Mouse (Mus musculus) hindbrain, embryonic 12.5 days (tissue): Measurements from ENCODE around the gene Farp2. TPM values are rescaled to one million over a fixed set of nuclear protein-coding genes. Genes with fewer than 3 reads are reported as not detected.
"Not testable (repeated sequence)": the region's sequence is repeated elsewhere in the genome, so short reads cannot be mapped to it uniquely, and the experiment has no call there.

Experiments used
- ATAC-seq: fragments of 200-750 bp; cut with Nextera tagmentation; 2 replicates; pipeline ENCODE4 v1.8.0; 2017; ENCODE audit warnings: moderate TSS enrichment; ENCODE audit not compliant: low FRiP score
- H3K27ac ChIP-seq: fragments of 300-500 bp; sonication (generic); 2 replicates; pipeline ENCODE4 v1.5.1; 2016; ENCODE audit warnings: mild to moderate bottlenecking
- H3K27me3 ChIP-seq: fragments of 300-500 bp; sonication (generic); 2 replicates; pipeline ENCODE4 v1.6.1; 2016; ENCODE audit warnings: mild to moderate bottlenecking
- H3K36me3 ChIP-seq: fragments of 300-500 bp; sonication (generic); 2 replicates; pipeline ENCODE4 v1.6.1; 2016; ENCODE audit warnings: mild to moderate bottlenecking
- H3K4me1 ChIP-seq: fragments of 300-500 bp; sonication (generic); 2 replicates; pipeline ENCODE4 v1.6.1; 2016
- H3K4me2 ChIP-seq: fragments of 300-500 bp; sonication (generic); replicated peaks from 2 replicates; pipeline ENCODE4 v1.6.1; 2016; ENCODE audit warnings: mild to moderate bottlenecking
- H3K4me3 ChIP-seq: fragments of 300-500 bp; sonication (generic); 2 replicates; pipeline ENCODE4 v1.5.1; 2016; ENCODE audit warnings: mild to moderate bottlenecking
- H3K9ac ChIP-seq: fragments of 300-500 bp; sonication (generic); 2 replicates; pipeline ENCODE4 v1.6.1; 2016; ENCODE audit warnings: mild to moderate bottlenecking, moderate library complexity
- H3K9me3 ChIP-seq: fragments of 300-500 bp; sonication (generic); replicated peaks from 2 replicates; pipeline ENCODE4 v1.6.1; 2016; ENCODE audit warnings: mild to moderate bottlenecking
- WGBS: fragments of 180-500 bp; shearing (Covaris S2); methylation state at CpG from one replicate; pipeline ENCODE4 v1.1.7; 2016; 5-methylcytosine and 5-hydroxymethylcytosine counted together
- polyA plus RNA-seq: library from polyadenylated mRNA; unstranded; fragments of >200 nt; fragmentation: Nextera tagmentation; extraction: Ambion mirVana; gene quantifications from 2 replicates; pipeline ENCODE4 v1.2.1, GENCODE M21; 2016

Gene Farp2
- polyA plus RNA-seq, 1 experiment from 2014 or later: 6.1 TPM

GRCm38 (mm10) chr1:93508576-93508975 lies 3.3 kb upstream of the Farp2 start:
- not testable (repeated sequence) for H3K9ac ChIP-seq, H3K27me3 ChIP-seq, ATAC-seq, H3K9me3 ChIP-seq, H3K27ac ChIP-seq, H3K4me3 ChIP-seq, H3K4me2 ChIP-seq
- WGBS: 53% methylated on average over 1 of the region's 1 CpGs
- Histone ChIP-seq H3K36me3 (peaks cover 32% of the 10 kb centered on the region), H3K4me1 (peaks cover 16% of the 10 kb centered on the region)

- no peaks in the 10 kb centered on the region for H3K27me3 ChIP-seq
- 0% methylated on average over 15 of the region's 15 CpGs for WGBS
These were observed 442 bp downstream of the Farp2 start for GRCm38 (mm10) chr1:93512351-93512690.

GRCm38 (mm10) chr1:93513221-93513620 lies 1.3 kb downstream of the Farp2 start:
- Histone ChIP-seq H3K27ac (no peak overlapping the region), H3K9ac (no peak overlapping the region), H3K4me3 (no peak overlapping the region), H3K27me3 (no peaks in the 10 kb centered on the region), H3K36me3 (peaks cover 4% of the 10 kb centered on the region), H3K9me3 (no peaks in the 10 kb centered on the region), H3K4me1 (peaks cover 18% of the 10 kb centered on the region), H3K4me2 (peak overlapping the region; percentile 81)
- ATAC-seq: no peak
- WGBS: 72% methylated on average over 14 of the region's 14 CpGs

More at GRCm38 (mm10) chr1:93512351-93512690, 442 bp downstream of the Farp2 start:
- Histone ChIP-seq H3K4me2 (peak overlapping the region; percentile 81), H3K36me3 (peaks cover 7% of the 10 kb centered on the region), H3K9ac (peak overlapping the region; percentile 78), H3K9me3 (no peaks in the 10 kb centered on the region), H3K27ac (peak overlapping the region; percentile 73; the same call in 1 of the 2 replicates), H3K4me1 (peaks cover 18% of the 10 kb centered on the region), H3K4me3 (peak overlapping the region; percentile 74)
- peak; percentile 73; the same call in 1 of the 2 replicates for ATAC-seq

GRCm38 (mm10) chr1:93521491-93521890 lies 9.6 kb downstream of the Farp2 start:
- H3K9ac ChIP-seq: no peak overlapping the region
- WGBS: 77% methylated on average over 2 of the region's 2 CpGs
- no peaks in the 10 kb centered on the region for H3K27me3 ChIP-seq
- no peak for ATAC-seq
- H3K4me3 ChIP-seq: no peak overlapping the region
- H3K9me3 ChIP-seq: no peaks in the 10 kb centered on the region
- no peak overlapping the region for H3K4me2 ChIP-seq
- H3K36me3 ChIP-seq: no peaks in the 10 kb centered on the region
- H3K4me1 ChIP-seq: no peaks in the 10 kb centered on the region
- no peak overlapping the region for H3K27ac ChIP-seq

GRCm38 (mm10) chr1:93522325-93522724 lies 10.4 kb downstream of the Farp2 start:
- no peak for ATAC-seq
- no peak overlapping the region for H3K4me3 ChIP-seq
- no peak overlapping the region for H3K27ac ChIP-seq
- no peaks in the 10 kb centered on the region for H3K27me3 ChIP-seq
- no peak overlapping the region for H3K9ac ChIP-seq
- H3K4me2 ChIP-seq: no peak overlapping the region
- H3K9me3 ChIP-seq: no peaks in the 10 kb centered on the region
- no peaks in the 10 kb centered on the region for H3K4me1 ChIP-seq
- 81% methylated on average over 1 of the region's 1 CpGs for WGBS
- no peaks in the 10 kb centered on the region for H3K36me3 ChIP-seq

- 0 out of 2 replicates have a peak, but pooled peaks cover 7% of the 10 kb centered on the region for H3K36me3 ChIP-seq
- 87% methylated on average over 6 of the region's 6 CpGs for WGBS
- H3K9ac ChIP-seq: no peak overlapping the region
- H3K4me3 ChIP-seq: no peak overlapping the region
- no peaks in the 10 kb centered on the region for H3K4me1 ChIP-seq
- H3K9me3 ChIP-seq: no peaks in the 10 kb centered on the region
- no peak for ATAC-seq
- H3K27ac ChIP-seq: no peak overlapping the region
- no peak overlapping the region for H3K4me2 ChIP-seq
- no peaks in the 10 kb centered on the region for H3K27me3 ChIP-seq
These were observed 17.9 kb downstream of the Farp2 start for GRCm38 (mm10) chr1:93529801-93530200.

- WGBS: 93% methylated on average over 6 of the region's 6 CpGs
- H3K4me1 ChIP-seq: no peaks in the 10 kb centered on the region
- ATAC-seq: no peak
- H3K9me3 ChIP-seq: no peaks in the 10 kb centered on the region
- no peak overlapping the region for H3K9ac ChIP-seq
- H3K27me3 ChIP-seq: no peaks in the 10 kb centered on the region
- H3K27ac ChIP-seq: no peak overlapping the region
- H3K4me2 ChIP-seq: no peak overlapping the region
- 0 out of 2 replicates have a peak, but pooled peaks cover 5% of the 10 kb centered on the region for H3K36me3 ChIP-seq
- no peak overlapping the region for H3K4me3 ChIP-seq
These were observed 25.3 kb downstream of the Farp2 start for GRCm38 (mm10) chr1:93537227-93537626.

- WGBS: 71% methylated on average over 2 of the region's 2 CpGs
- Histone ChIP-seq H3K4me1 (no peaks in the 10 kb centered on the region), H3K27ac (no peak overlapping the region), H3K9me3 (no peaks in the 10 kb centered on the region), H3K27me3 (no peaks in the 10 kb centered on the region), H3K4me2 (no peak overlapping the region), H3K9ac (no peak overlapping the region), H3K4me3 (no peak overlapping the region), H3K36me3 (no peaks in the 10 kb centered on the region)
- ATAC-seq: no peak
These were observed 31.3 kb downstream of the Farp2 start for GRCm38 (mm10) chr1:93543196-93543595.

- Histone ChIP-seq H3K4me1 (no peaks in the 10 kb centered on the region), H3K4me3 (no peak overlapping the region), H3K9me3 (no peaks in the 10 kb centered on the region), H3K27ac (no peak overlapping the region), H3K9ac (no peak overlapping the region), H3K27me3 (no peaks in the 10 kb centered on the region), H3K36me3 (no peaks in the 10 kb centered on the region), H3K4me2 (no peak overlapping the region)
- ATAC-seq: no peak
- WGBS: 94% methylated on average over 1 of the region's 1 CpGs
These were observed 35.4 kb downstream of the Farp2 start for GRCm38 (mm10) chr1:93547286-93547685.

GRCm38 (mm10) chr1:93551427-93551826 lies 39.5 kb downstream of the Farp2 start:
- WGBS: 82% methylated on average over 5 of the region's 5 CpGs

GRCm38 (mm10) chr1:93563224-93563623 lies 51.3 kb downstream of the Farp2 start:
- 83% methylated on average over 7 of the region's 7 CpGs for WGBS
- Histone ChIP-seq H3K4me2 (no peak overlapping the region), H3K4me3 (no peak overlapping the region), H3K4me1 (no peaks in the 10 kb centered on the region), H3K36me3 (no peaks in the 10 kb centered on the region), H3K9ac (no peak overlapping the region), H3K27ac (no peak overlapping the region), H3K27me3 (no peaks in the 10 kb centered on the region), H3K9me3 (no peaks in the 10 kb centered on the region)
- no peak for ATAC-seq

More at GRCm38 (mm10) chr1:93551427-93551826, 39.5 kb downstream of the Farp2 start:
- H3K27ac ChIP-seq: no peak overlapping the region
- ATAC-seq: no peak
- H3K27me3 ChIP-seq: no peaks in the 10 kb centered on the region
- H3K9ac ChIP-seq: no peak overlapping the region
- H3K9me3 ChIP-seq: 0 out of 2 replicates have a peak, but pooled peaks cover 3% of the 10 kb centered on the region
- H3K4me2 ChIP-seq: no peak overlapping the region
- H3K4me3 ChIP-seq: no peak overlapping the region
- H3K4me1 ChIP-seq: no peaks in the 10 kb centered on the region
- no peaks in the 10 kb centered on the region for H3K36me3 ChIP-seq

- Histone ChIP-seq H3K27ac (no peak overlapping the region), H3K9ac (no peak overlapping the region), H3K4me2 (no peak overlapping the region), H3K9me3 (no peaks in the 10 kb centered on the region), H3K36me3 (no peaks in the 10 kb centered on the region), H3K4me1 (no peaks in the 10 kb centered on the region), H3K4me3 (no peak overlapping the region), H3K27me3 (no peaks in the 10 kb centered on the region)
- no peak for ATAC-seq
- 72% methylated on average over 1 of the region's 1 CpGs for WGBS
These were observed 51.8 kb downstream of the Farp2 start for GRCm38 (mm10) chr1:93563649-93564048.

- H3K27ac ChIP-seq: no peak overlapping the region
- no peaks in the 10 kb centered on the region for H3K9me3 ChIP-seq
- no peaks in the 10 kb centered on the region for H3K27me3 ChIP-seq
- 82% methylated on average over 3 of the region's 3 CpGs for WGBS
- no peak overlapping the region for H3K4me2 ChIP-seq
- H3K4me3 ChIP-seq: no peak overlapping the region
- no peak overlapping the region for H3K9ac ChIP-seq
- H3K4me1 ChIP-seq: no peaks in the 10 kb centered on the region
- no peaks in the 10 kb centered on the region for H3K36me3 ChIP-seq
- ATAC-seq: no peak
These were observed 52.9 kb downstream of the Farp2 start for GRCm38 (mm10) chr1:93564781-93565180.
